Mouse (Mus musculus) ES-Bruce4 (cell line): ENCODE measurements at regions not wholly inside any gene's neighbourhood (a gene's known extent, or its start where the extent isn't known, plus 50 kb on each side); places are given as distances from the start of the nearest gene placed in this dataset.
"Not testable (repeated sequence)": the region's sequence is repeated elsewhere in the genome, so short reads cannot be mapped to it uniquely, and the experiment has no call there.

ENCODE experiments used
- H3K27ac ChIP-seq: 2 replicates; pipeline ENCODE4 v1.5.1; 2012; ENCODE audit warnings: low read length, inconsistent platforms; ENCODE audit not compliant: insufficient read depth
- H3K27me3 ChIP-seq: 2 replicates; pipeline ENCODE4 v1.6.1; 2012; ENCODE audit warnings: mild to moderate bottlenecking, low read length, inconsistent platforms; ENCODE audit not compliant: control insufficient read depth, poor library complexity, insufficient read depth, severe bottlenecking
- H3K36me3 ChIP-seq: 2 replicates; pipeline ENCODE4 v1.6.1; 2012; ENCODE audit warnings: inconsistent platforms, mild to moderate bottlenecking, low read length, moderate library complexity; ENCODE audit not compliant: control insufficient read depth, poor library complexity, insufficient read depth, severe bottlenecking
- H3K4me1 ChIP-seq: one replicate; pipeline ENCODE4 v1.8.1; 2011; ENCODE audit warnings: low read length; ENCODE audit not compliant: control insufficient read depth, insufficient read depth
- H3K4me3 ChIP-seq: 2 replicates; pipeline ENCODE4 v1.5.1; 2011; ENCODE audit warnings: low read depth, mild to moderate bottlenecking, low read length
- H3K9ac ChIP-seq: 2 replicates; pipeline ENCODE4 v1.6.1; 2012; ENCODE audit warnings: low read depth, mild to moderate bottlenecking, inconsistent platforms; ENCODE audit not compliant: poor library complexity, severe bottlenecking
- H3K9me3 ChIP-seq: replicated peaks from 2 replicates; pipeline ENCODE4 v1.6.1; 2012; ENCODE audit warnings: mild to moderate bottlenecking, low read length, inconsistent platforms; ENCODE audit not compliant: control insufficient read depth, poor library complexity, insufficient read depth, severe bottlenecking
- CTCF ChIP-seq: IDR thresholded peaks from one replicate; pipeline ENCODE4 v1.8.1; 2011; ENCODE audit warnings: low read depth, low read length
- EP300 ChIP-seq: IDR thresholded peaks from 2 replicates; pipeline ENCODE4 v1.6.1; 2011; ENCODE audit warnings: low read depth, low read length; ENCODE audit not compliant: insufficient read depth

DNA sequence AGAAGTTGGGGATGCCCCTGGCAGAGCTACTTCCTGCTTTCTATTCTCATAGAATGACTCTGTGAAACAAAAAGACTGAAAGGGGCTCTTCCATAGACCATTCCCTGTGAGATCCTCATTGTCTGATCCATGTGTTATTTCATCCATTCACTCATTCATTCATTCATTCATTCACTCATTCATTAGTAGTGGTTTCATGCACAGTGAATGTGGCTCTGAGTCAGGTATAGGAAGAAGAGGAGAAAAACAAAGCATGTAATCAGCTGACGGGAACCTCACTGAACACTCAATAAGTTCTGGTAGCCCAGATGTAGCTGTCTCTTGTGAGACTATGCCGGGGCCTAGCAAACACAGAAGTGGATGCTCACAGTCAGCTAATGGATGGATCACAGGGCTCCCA, 217.0 kb downstream of the Gm31371 start:
- not testable (repeated sequence) for H3K27me3 ChIP-seq, H3K4me1 ChIP-seq, H3K36me3 ChIP-seq, H3K27ac ChIP-seq, H3K9ac ChIP-seq, H3K4me3 ChIP-seq, H3K9me3 ChIP-seq

DNA sequence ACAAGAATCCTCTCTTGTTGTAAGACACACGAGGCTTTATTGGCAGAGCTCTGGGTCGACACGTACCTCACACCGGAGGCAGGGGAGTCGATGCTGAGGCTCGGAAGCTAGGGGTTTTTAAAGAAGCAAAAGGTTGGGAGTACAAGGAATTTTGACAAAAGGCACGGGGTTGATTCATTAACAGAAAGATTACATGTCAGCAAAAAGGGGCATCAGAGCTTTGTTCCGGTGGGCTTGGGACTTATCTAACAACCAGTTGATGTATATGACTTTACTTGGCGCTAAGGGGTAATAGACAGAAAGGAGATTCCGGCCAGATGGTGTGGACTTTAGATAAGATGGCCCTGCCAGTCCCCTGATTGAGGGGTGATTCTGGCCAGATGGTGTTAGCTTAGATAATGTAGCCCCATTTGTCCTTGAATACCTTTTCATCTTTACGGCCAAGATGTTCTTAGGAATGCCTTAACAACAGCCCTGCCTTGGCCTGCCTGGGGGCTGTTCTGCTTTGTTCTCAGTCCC, 218.3 kb downstream of the Gm31371 start:
- H3K27ac ChIP-seq, H3K9ac ChIP-seq, H3K9me3 ChIP-seq, H3K4me3 ChIP-seq, H3K27me3 ChIP-seq, H3K4me1 ChIP-seq, H3K36me3 ChIP-seq: not testable (repeated sequence)

DNA sequence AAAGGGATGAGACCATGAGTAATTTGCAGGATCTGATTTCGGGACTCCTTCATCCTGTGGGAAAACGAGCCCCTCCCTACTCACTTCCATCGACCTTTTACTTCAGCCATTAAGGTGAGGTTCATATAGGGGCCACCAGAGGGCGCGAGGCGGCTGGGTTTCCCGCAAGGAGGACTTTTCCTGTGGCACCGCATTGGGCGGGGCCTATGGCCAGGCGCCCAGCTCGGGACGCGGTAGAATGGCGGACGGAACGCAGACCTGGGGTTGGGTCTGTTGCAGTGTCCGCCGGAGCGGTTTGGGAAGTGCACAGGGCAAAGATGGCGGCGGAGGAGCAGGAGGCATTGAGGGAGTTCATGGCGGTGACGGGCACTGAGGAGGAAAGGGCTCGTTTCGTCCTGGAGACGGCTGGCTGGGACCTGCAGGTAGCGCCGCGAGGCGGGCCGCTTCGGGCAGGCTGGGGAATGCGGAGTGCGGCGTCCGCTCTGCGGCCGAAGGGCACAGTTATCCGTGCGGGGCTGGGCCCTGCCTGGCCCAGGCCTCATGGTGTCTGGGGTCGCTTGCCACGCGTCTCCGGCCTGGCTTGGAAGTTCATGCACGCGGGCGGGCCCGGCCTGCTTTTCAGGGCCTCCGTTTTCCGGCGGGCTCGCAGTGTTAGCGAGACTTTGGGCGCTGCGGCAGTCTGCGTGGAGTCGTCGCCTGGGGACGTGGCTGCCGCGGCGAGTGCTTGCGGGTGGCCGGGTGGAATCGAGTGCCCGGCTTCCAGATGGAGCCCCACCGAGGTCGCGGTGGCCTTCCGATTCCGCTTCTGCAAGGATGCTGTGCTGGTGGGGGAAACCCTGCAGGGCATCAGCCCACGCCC, 219.1 kb downstream of the Gm31371 start:
- not testable (repeated sequence) for H3K27me3 ChIP-seq, H3K36me3 ChIP-seq, H3K4me1 ChIP-seq, H3K9me3 ChIP-seq
- TF ChIP-seq CTCF (peak; percentile 28), EP300 (0 out of 2 replicates have a peak, but pooled peaks have one; percentile 28)
- Histone ChIP-seq H3K27ac (peak overlapping the region; percentile 69; the same call in 1 of the 2 replicates), H3K9ac (peak overlapping the region; percentile 99), H3K4me3 (peak overlapping the region; percentile 98)

DNA sequence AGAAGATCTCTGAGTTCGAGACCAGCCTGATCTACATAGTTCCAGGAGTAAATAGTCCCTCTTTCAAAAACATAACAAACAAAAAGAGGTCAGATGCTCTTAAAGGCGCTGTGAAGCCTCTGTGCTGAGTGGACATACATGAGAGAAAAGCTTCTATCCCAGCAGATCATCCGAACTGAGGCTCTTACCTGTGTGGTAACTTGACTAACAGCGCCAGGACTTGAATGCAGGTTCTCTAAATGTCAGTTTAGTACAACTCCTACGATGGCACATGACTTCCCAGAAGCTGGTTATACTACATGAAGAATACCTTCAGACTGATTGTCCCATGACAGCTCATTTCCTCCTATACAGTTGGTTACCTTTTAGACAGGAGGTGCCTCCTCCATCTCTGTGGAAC, 220.4 kb downstream of the Gm31371 start:
- not testable (repeated sequence) for H3K4me3 ChIP-seq, H3K36me3 ChIP-seq, H3K27ac ChIP-seq, H3K27me3 ChIP-seq, H3K9ac ChIP-seq, H3K9me3 ChIP-seq, H3K4me1 ChIP-seq

DNA sequence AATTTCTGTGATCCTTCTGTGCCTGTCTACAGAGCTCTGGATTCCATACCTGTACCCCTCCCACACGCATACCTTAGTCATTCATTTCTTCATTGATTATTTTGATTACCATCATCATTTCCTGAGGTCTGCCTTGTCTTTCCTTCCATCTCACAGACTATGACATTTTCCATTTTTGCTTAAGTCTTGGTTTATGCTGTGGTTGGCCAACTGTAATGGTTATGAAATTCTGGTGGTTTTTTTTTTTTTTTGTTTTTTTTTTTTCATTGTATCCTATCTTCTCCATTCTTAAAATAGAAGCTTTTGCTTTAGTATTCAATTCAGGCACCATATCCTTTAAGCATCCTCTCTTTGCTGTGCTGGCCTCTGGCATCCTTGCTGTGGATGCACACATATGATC, 227.4 kb downstream of the Gm15319 start:
- H3K4me1 ChIP-seq, H3K9me3 ChIP-seq, H3K9ac ChIP-seq, H3K36me3 ChIP-seq, H3K27ac ChIP-seq, H3K27me3 ChIP-seq, H3K4me3 ChIP-seq: not testable (repeated sequence)

DNA sequence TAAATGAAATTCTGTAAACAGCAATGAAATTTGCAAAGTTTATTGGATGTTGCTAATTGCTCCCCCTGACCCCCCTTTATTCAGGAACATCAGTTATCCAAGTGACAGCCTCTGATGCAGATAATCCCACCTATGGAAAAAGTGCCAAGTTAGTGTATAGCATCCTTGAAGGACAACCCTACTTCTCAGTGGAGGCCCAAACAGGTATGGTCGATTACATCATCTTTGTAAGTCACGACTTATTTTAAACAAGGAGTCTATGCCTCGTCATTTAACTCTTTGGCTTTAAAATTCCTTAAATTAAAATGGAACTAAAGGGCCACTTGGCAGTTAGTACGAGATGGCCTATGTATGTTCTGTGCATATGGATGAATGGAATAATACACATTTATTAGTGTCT, 217.6 kb downstream of the Gm15319 start:
- not testable (repeated sequence) for H3K36me3 ChIP-seq, H3K4me1 ChIP-seq, H3K27ac ChIP-seq, H3K27me3 ChIP-seq, H3K9me3 ChIP-seq, H3K4me3 ChIP-seq, H3K9ac ChIP-seq

DNA sequence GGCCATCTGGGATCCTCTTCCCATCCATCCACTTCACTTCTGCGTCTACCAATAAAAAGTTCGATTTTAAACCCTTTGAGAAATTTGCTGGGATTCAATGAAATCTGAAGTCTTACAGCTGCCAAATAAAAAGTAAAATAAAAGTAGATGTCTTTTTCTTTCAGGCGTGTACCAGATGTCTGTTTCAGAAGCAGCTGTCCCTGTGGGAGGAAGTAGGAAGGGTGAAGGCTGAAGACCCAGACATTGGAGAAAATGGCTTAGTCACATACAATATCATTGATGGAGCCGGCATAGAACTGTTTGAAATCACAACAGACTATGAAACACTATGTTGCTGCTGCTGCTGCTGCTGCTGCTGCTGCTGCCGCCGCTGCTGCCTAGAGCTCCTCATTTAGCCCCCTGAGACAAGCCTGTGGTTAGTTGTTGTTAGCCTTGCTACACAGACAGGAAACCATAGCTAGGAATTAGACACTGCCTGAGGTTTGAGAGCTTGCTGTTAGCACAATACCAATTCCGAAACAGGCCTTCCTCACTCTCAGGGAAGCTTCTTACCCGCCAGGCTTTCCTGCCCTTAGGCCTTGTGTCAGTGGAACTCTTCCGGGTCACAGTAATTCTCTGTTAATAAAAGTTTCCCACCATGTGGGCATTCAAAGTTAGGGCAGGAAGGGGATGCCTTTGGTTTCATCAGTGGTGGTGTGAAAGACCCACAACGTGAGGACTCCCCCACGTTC, 211.5 kb downstream of the Gm15319 start:
- not testable (repeated sequence) for H3K27me3 ChIP-seq, H3K36me3 ChIP-seq, H3K9ac ChIP-seq, H3K4me1 ChIP-seq, H3K4me3 ChIP-seq, H3K9me3 ChIP-seq
- H3K27ac ChIP-seq: peak overlapping the region; percentile 67; the same call in 1 of the 2 replicates

DNA sequence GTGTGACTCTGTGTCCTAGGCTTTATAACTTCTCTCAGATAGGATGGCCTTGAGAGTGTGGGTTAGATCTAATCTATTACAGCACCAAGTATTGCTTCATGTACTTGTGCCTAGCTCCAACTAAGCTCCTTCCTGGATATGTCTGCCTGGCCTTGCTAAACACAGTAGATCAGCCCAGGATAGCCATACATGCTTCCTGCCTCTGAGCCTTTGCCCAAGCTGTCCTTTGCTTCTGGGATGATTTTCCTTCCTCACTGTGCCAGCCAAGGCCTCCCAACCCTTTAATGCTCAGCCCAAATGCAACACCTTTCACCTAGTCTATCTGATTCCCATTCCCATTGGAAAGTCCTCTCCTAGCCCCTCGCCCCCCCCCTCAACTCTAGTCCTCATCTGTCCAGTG, 208.9 kb downstream of the Gm15319 start:
- H3K9me3 ChIP-seq, H3K27me3 ChIP-seq, H3K4me1 ChIP-seq, H3K4me3 ChIP-seq, H3K9ac ChIP-seq, H3K36me3 ChIP-seq, H3K27ac ChIP-seq: not testable (repeated sequence)
